Mouse (Mus musculus): ENCODE measurements around the gene Mterf1b. TPM values are rescaled to one million over a fixed set of nuclear protein-coding genes. Genes with fewer than 3 reads are reported as not detected.

Gene Mterf1b
- total RNA-seq, 2 experiments from 2014 or later: 4.6 to 5.7 TPM

DNA sequence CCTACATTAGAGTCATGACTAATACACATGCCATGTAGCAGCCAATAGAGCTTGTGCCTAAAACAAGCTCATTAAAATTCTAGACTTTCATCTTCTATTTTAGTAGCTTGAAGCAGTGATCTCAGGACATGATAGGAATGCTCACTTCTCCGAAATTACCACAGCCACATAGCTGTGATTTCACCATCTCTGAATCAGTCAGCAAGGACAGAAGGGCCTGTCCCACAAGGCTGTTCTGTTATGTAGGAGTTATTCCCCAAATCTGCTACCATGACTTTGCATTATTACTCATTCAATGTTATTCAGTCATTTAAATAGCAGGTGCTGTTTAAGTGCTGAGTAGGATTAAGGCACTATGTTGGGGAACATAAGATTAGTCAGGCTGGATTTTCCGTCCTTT lies 42.3 kb downstream of the Mterf1b start:
- DNase-seq: no peak
- intact Hi-C loops (cut with DNase I): no loop called here

DNA sequence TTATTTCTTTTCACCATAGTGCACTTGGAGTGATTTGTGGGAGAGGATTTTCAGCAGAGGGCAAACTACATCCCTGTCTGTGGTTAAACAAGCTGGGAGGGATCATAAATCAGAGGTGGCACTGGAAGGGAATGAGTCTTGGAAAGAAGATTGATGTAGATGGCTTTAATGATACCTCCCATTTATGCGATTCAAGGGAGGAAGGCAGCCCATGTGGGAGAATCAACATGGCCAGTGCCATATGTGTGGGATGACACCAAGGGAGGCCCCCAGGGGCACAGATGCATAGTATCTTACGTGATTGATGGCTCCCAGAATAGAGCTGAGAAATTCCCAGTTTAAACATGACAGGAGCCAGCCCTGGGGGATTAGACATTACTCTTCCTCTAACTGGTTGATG lies 48.0 kb downstream of the Mterf1b start:
- DNase-seq: no peak
- intact Hi-C loops (cut with DNase I): no loop called here

DNA sequence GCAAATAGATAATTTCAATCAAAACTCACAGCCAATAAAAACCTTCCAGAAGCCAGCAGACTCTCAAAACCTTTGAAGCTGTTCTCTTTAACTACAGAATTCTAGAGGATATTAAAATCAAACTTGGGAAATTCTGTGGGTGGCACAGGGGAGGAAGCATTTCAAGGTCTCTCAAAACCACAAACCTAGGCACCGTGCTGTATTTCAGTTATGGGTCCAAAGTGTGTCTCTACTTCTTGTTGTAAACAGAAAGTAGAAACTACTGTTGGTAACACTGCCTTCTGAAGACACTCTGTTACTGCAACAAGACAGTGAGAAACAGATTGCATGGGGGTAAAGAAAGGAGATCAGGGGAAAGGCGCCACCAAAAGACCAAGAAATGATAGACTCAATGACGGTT lies 52.8 kb downstream of the Mterf1b start:
- intact Hi-C loops (cut with DNase I): no loop called here
- DNase-seq: no peak

DNA sequence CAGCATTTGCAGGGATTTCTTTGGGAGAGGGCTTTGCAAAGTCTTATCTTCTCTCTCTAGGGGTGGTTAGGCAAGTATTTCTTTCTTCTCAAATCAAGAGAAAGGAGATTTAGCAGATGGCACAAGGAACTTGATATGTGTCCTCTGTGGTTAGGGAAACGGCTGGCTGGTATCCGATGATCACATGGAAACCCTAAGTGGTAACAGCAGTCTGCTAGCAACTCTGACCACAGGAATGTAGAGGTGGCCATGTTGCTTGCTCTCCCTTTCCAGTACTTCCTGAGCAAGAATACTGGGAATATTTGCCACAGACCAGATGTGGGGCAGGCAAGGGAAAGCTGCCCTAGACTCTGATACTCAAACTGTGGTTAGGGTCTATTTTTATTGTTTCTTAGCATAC lies 53.9 kb downstream of the Mterf1b start:
- no peak for DNase-seq
- intact Hi-C loops (cut with DNase I): no loop called here

Other genes starting within 250 kb of the Mterf1b start
- gene Cyp51, start 87.6 kb upstream of the Mterf1b start, total RNA-seq (2021): 100 to 1,000 TPM; 121 to 124 TPM

Data from left cerebral cortex, postnatal 4 days (tissue).